Mouse (Mus musculus) liver, embryonic 13.5 days (tissue): Measurements from ENCODE around the gene Pax2. TPM values are rescaled to one million over a fixed set of nuclear protein-coding genes. Genes with fewer than 3 reads are reported as not detected.
A peak's percentile ranks its signal among the peaks of the same experiment; 100 is the strongest.

Experiments
- ATAC-seq: fragments of 200-750 bp; cut with Nextera tagmentation; 2 replicates; pipeline ENCODE4 v1.8.0; 2017; ENCODE audit warnings: low read depth, mild to moderate bottlenecking, moderate number of reproducible peaks, moderate library complexity
- DNase-seq: peaks from one replicate; pipeline ENCODE4 v3.0.0; 2022
- H3K27ac ChIP-seq: fragments of 300-500 bp; sonication (generic); 2 replicates; pipeline ENCODE4 v1.5.1; 2015; ENCODE audit warnings: moderate library complexity, mild to moderate bottlenecking, inconsistent platforms
- H3K27me3 ChIP-seq: fragments of 300-500 bp; sonication (generic); 2 replicates; pipeline ENCODE4 v1.6.1; 2015; ENCODE audit warnings: mild to moderate bottlenecking, inconsistent platforms
- H3K36me3 ChIP-seq: fragments of 300-500 bp; sonication (generic); 2 replicates; pipeline ENCODE4 v1.6.1; 2015; ENCODE audit warnings: mild to moderate bottlenecking, inconsistent platforms
- H3K4me1 ChIP-seq: fragments of 300-500 bp; sonication (generic); replicated peaks from 2 replicates; pipeline ENCODE4 v1.6.1; 2015; ENCODE audit warnings: inconsistent platforms
- H3K4me2 ChIP-seq: fragments of 300-500 bp; sonication (generic); 2 replicates; pipeline ENCODE4 v1.6.1; 2015; ENCODE audit warnings: inconsistent platforms, mild to moderate bottlenecking, moderate library complexity
- H3K4me3 ChIP-seq: fragments of 300-500 bp; sonication (generic); replicated peaks from 2 replicates; pipeline ENCODE4 v1.5.1; 2015; ENCODE audit warnings: mild to moderate bottlenecking, inconsistent platforms
- H3K9ac ChIP-seq: fragments of 300-500 bp; sonication (generic); 2 replicates; pipeline ENCODE4 v1.6.1; 2015; ENCODE audit warnings: mild to moderate bottlenecking, inconsistent platforms
- H3K9me3 ChIP-seq: fragments of 300-500 bp; sonication (generic); replicated peaks from 2 replicates; pipeline ENCODE4 v1.6.1; 2016; ENCODE audit warnings: inconsistent platforms
- WGBS: fragments of 180-500 bp; shearing (Covaris S2); methylation state at CpG from one replicate; pipeline ENCODE4 v1.1.7; 2015; ENCODE audit not compliant: insufficient replicate concordance; 5-methylcytosine and 5-hydroxymethylcytosine counted together
- polyA plus RNA-seq: library from polyadenylated mRNA; unstranded; fragments of >200 nt; fragmentation: Nextera tagmentation; extraction: Ambion mirVana; gene quantifications from 2 replicates; pipeline ENCODE4 v1.2.1, GENCODE M21; 2015

Gene Pax2
- polyA plus RNA-seq, 1 experiment from 2014 or later: not detected

GRCm38 (mm10) chr19:44759531-44760118 is 3.8 kb downstream of the Pax2 start:
- Histone ChIP-seq H3K36me3 (no peaks in the 10 kb centered on the region), H3K4me3 (no peak overlapping the region), H3K27me3 (peaks cover 100% of the 10 kb centered on the region), H3K9ac (no peak overlapping the region), H3K9me3 (no peaks in the 10 kb centered on the region), H3K4me2 (no peak overlapping the region), H3K4me1 (peaks cover 10% of the 10 kb centered on the region), H3K27ac (no peak overlapping the region)
- WGBS: 2% methylated on average over 37 of the region's 37 CpGs
- DNase-seq (no peak), ATAC-seq (no peak)

- Histone ChIP-seq H3K36me3 (no peaks in the 10 kb centered on the region), H3K9me3 (no peaks in the 10 kb centered on the region), H3K9ac (no peak overlapping the region), H3K4me2 (no peak overlapping the region), H3K4me3 (no peak overlapping the region), H3K27ac (no peak overlapping the region), H3K4me1 (peaks cover 10% of the 10 kb centered on the region), H3K27me3 (peaks cover 100% of the 10 kb centered on the region)
- 3% methylated on average over 39 of the region's 39 CpGs for WGBS
- DNase-seq (no peak), ATAC-seq (no peak)
These were observed 4.7 kb downstream of the Pax2 start for GRCm38 (mm10) chr19:44760259-44761131.

- H3K4me1 ChIP-seq: no peaks in the 10 kb centered on the region; the same call in 1 of the 2 replicates
- WGBS: 27% methylated on average over 7 of the region's 7 CpGs
- H3K9me3 ChIP-seq: no peaks in the 10 kb centered on the region
- DNase-seq: no peak
- peaks cover 98% of the 10 kb centered on the region for H3K27me3 ChIP-seq
- ATAC-seq: no peak
- H3K9ac ChIP-seq: no peak overlapping the region
- H3K36me3 ChIP-seq: no peaks in the 10 kb centered on the region
- H3K27ac ChIP-seq: no peak overlapping the region
- H3K4me2 ChIP-seq: no peak overlapping the region
- no peak overlapping the region for H3K4me3 ChIP-seq
These were observed 6.3 kb downstream of the Pax2 start for GRCm38 (mm10) chr19:44762121-44762621.

GRCm38 (mm10) chr19:44770268-44771050 is 14.6 kb downstream of the Pax2 start:
- no peak overlapping the region for H3K4me2 ChIP-seq
- DNase-seq (no peak), ATAC-seq (no peak)
- peaks cover 28% of the 10 kb centered on the region for H3K27me3 ChIP-seq
- H3K9ac ChIP-seq: no peak overlapping the region
- H3K4me1 ChIP-seq: no peaks in the 10 kb centered on the region
- no peaks in the 10 kb centered on the region for H3K9me3 ChIP-seq
- WGBS: 34% methylated on average over 6 of the region's 6 CpGs
- no peaks in the 10 kb centered on the region for H3K36me3 ChIP-seq
- H3K4me3 ChIP-seq: no peak overlapping the region
- H3K27ac ChIP-seq: no peak overlapping the region

GRCm38 (mm10) chr19:44771499-44771898 is 15.7 kb downstream of the Pax2 start:
- Histone ChIP-seq H3K36me3 (no peaks in the 10 kb centered on the region), H3K27ac (no peak overlapping the region), H3K9ac (no peak overlapping the region), H3K4me3 (no peak overlapping the region), H3K9me3 (no peaks in the 10 kb centered on the region), H3K27me3 (peaks cover 20% of the 10 kb centered on the region), H3K4me1 (no peaks in the 10 kb centered on the region), H3K4me2 (no peak overlapping the region)
- ATAC-seq (peak; percentile 51; the same call in 1 of the 2 replicates), DNase-seq (no peak)
- WGBS: 64% methylated on average over 13 of the region's 13 CpGs

- Histone ChIP-seq H3K27me3 (peaks cover 36% of the 10 kb centered on the region), H3K4me1 (no peaks in the 10 kb centered on the region), H3K36me3 (no peaks in the 10 kb centered on the region), H3K27ac (no peak overlapping the region), H3K4me2 (no peak overlapping the region), H3K4me3 (no peak overlapping the region), H3K9me3 (no peaks in the 10 kb centered on the region), H3K9ac (no peak overlapping the region)
- WGBS: 32% methylated on average over 3 of the region's 3 CpGs
- ATAC-seq: no peak
- no peak for DNase-seq
These were observed 26.1 kb downstream of the Pax2 start for GRCm38 (mm10) chr19:44781987-44782386.

GRCm38 (mm10) chr19:44784391-44784790 is 28.5 kb downstream of the Pax2 start:
- Histone ChIP-seq H3K27me3 (peaks cover 29% of the 10 kb centered on the region), H3K4me2 (no peak overlapping the region), H3K9ac (no peak overlapping the region), H3K4me1 (no peaks in the 10 kb centered on the region), H3K27ac (no peak overlapping the region), H3K4me3 (no peak overlapping the region), H3K36me3 (no peaks in the 10 kb centered on the region), H3K9me3 (no peaks in the 10 kb centered on the region)
- no peak for ATAC-seq
- 29% methylated on average over 4 of the region's 4 CpGs for WGBS
- DNase-seq: no peak

- 68% methylated on average over 8 of the region's 8 CpGs for WGBS
- DNase-seq (no peak), ATAC-seq (no peak)
- Histone ChIP-seq H3K27ac (no peak overlapping the region), H3K4me2 (no peak overlapping the region), H3K4me1 (no peaks in the 10 kb centered on the region), H3K4me3 (no peak overlapping the region), H3K27me3 (peaks cover 29% of the 10 kb centered on the region), H3K9ac (no peak overlapping the region), H3K9me3 (no peaks in the 10 kb centered on the region), H3K36me3 (no peaks in the 10 kb centered on the region)
These were observed 32.6 kb downstream of the Pax2 start for GRCm38 (mm10) chr19:44788488-44788887.

- H3K36me3 ChIP-seq: no peaks in the 10 kb centered on the region
- H3K4me3 ChIP-seq: no peak overlapping the region
- H3K4me2 ChIP-seq: no peak overlapping the region
- DNase-seq: no peak
- ATAC-seq: no peak
- H3K27ac ChIP-seq: no peak overlapping the region
- no peaks in the 10 kb centered on the region for H3K4me1 ChIP-seq
- peaks cover 7% of the 10 kb centered on the region for H3K27me3 ChIP-seq
- H3K9me3 ChIP-seq: no peaks in the 10 kb centered on the region
- no peak overlapping the region for H3K9ac ChIP-seq
- WGBS: 55% methylated on average over 4 of the region's 4 CpGs
These were observed 36.1 kb downstream of the Pax2 start for GRCm38 (mm10) chr19:44791981-44792380.

GRCm38 (mm10) chr19:44797110-44798060 is 41.5 kb downstream of the Pax2 start:
- peaks cover 12% of the 10 kb centered on the region for H3K27me3 ChIP-seq
- H3K4me2 ChIP-seq: no peak overlapping the region
- no peaks in the 10 kb centered on the region for H3K36me3 ChIP-seq
- 17% methylated on average over 21 of the region's 21 CpGs for WGBS
- no peak overlapping the region for H3K9ac ChIP-seq
- H3K27ac ChIP-seq: no peak overlapping the region
- no peak for ATAC-seq
- no peaks in the 10 kb centered on the region for H3K4me1 ChIP-seq
- DNase-seq: no peak
- no peak overlapping the region for H3K4me3 ChIP-seq
- no peaks in the 10 kb centered on the region for H3K9me3 ChIP-seq
